Comparison of ENCODE assay signal across 14 mouse cellular contexts in genomic region chr7:105777316-105777715, GRCm38 (mm10). TPM values are rescaled to one million over a fixed set of nuclear protein-coding genes. Genes with fewer than 3 reads are reported as not detected.
DNase-seq lines count a peak whose midpoint lies in the region; ATAC-seq and TF ChIP-seq lines count a peak whose summit lies in the region.
"Had no signal": no experiment of that assay in that cellular context is flagged by ENCODE, and none has a peak within 500 bp of the region (broad histone marks: within the 10 kb centered on the region; RNA-seq: fewer than 3 reads in every experiment).

No protein-coding gene starts in this region.

- no peak overlapping the region for H3ac ChIP-seq in myocyte (ENCODE audit: control insufficient read depth, insufficient read length)

- TF ChIP-seq CTCF in heart, postnatal 0 days (IDR thresholded peaks at IDR 0.05; ENCODE audit: low read depth) = no peak

- H3K9ac ChIP-seq in forebrain, embryonic 13.5 days = peak overlapping the region; percentile 40; the same call in 1 of the 2 replicates
- no peak overlapping the region for H3K9ac ChIP-seq in forebrain, embryonic 11.5 days (ENCODE audit: low read length)
- H3K9ac ChIP-seq in kidney, embryonic 15.5 days = no peak overlapping the region
- H3K9ac ChIP-seq in heart, postnatal 0 days (replicated peaks; ENCODE audit: low read depth, low read length) = no peak overlapping the region
- H3K9ac ChIP-seq: liver, embryonic 14.5 days had no signal

- no peaks in the 10 kb centered on the region for H3K9me3 ChIP-seq in forebrain, embryonic 13.5 days (replicated peaks)
- H3K9me3 ChIP-seq in forebrain, embryonic 11.5 days (ENCODE audit: control insufficient read depth, low read length) = no peaks in the 10 kb centered on the region
- H3K9me3 ChIP-seq in kidney, embryonic 15.5 days (replicated peaks) = no peaks in the 10 kb centered on the region
- no peaks in the 10 kb centered on the region for H3K9me3 ChIP-seq in heart, postnatal 0 days (replicated peaks; ENCODE audit: control insufficient read depth, low read length)
- H3K9me3 ChIP-seq: G1E had no signal

- peaks cover 85% of the 10 kb centered on the region for H3K36me3 ChIP-seq in forebrain, embryonic 13.5 days (ENCODE audit: poor library complexity, severe bottlenecking)
- peaks cover 4% of the 10 kb centered on the region for H3K36me3 ChIP-seq in forebrain, embryonic 11.5 days (ENCODE audit: control insufficient read depth, insufficient read depth, low read length)
- H3K36me3 ChIP-seq in kidney, embryonic 15.5 days = peaks cover 36% of the 10 kb centered on the region
- 0 out of 2 replicates have a peak, but pooled peaks cover 2% of the 10 kb centered on the region for H3K36me3 ChIP-seq in heart, postnatal 0 days (replicated peaks; ENCODE audit: control insufficient read depth, insufficient read depth, low read length)
- no peaks in the 10 kb centered on the region for H3K36me3 ChIP-seq in myocyte (ENCODE audit: control insufficient read depth, insufficient read depth)
- H3K36me3 ChIP-seq: G1E had no signal

- H3K4me3 ChIP-seq in forebrain, embryonic 13.5 days = no peak overlapping the region
- no peak overlapping the region for H3K4me3 ChIP-seq in forebrain, embryonic 11.5 days (ENCODE audit: low read depth, low read length)
- H3K4me3 ChIP-seq in kidney, embryonic 15.5 days (replicated peaks) = no peak overlapping the region
- H3K4me3 ChIP-seq in heart, postnatal 0 days (ENCODE audit: low read depth, low read length) = no peak overlapping the region
- no peak overlapping the region for H3K4me3 ChIP-seq in myocyte

- H3K4me2 ChIP-seq in forebrain, embryonic 13.5 days = peak overlapping the region; percentile 22; the same call in 1 of the 2 replicates
- no peak overlapping the region for H3K4me2 ChIP-seq in forebrain, embryonic 11.5 days (ENCODE audit: low read depth, low read length, severe bottlenecking)
- H3K4me2 ChIP-seq in kidney, embryonic 15.5 days = peak overlapping the region; percentile 53
- H3K4me2 ChIP-seq in heart, postnatal 0 days (ENCODE audit: low read depth, low read length) = no peak overlapping the region
- peak overlapping the region; percentile 77 for H3K4me2 ChIP-seq in myocyte (ENCODE audit: low read depth)

- no peak for TF ChIP-seq EP300 in heart, postnatal 0 days (IDR thresholded peaks at IDR 0.05; ENCODE audit: low read depth)

- no peak overlapping the region for H3K27ac ChIP-seq in forebrain, embryonic 13.5 days
- H3K27ac ChIP-seq in forebrain, embryonic 11.5 days (ENCODE audit: low read depth, low read length) = no peak overlapping the region
- peak overlapping the region; percentile 94 for H3K27ac ChIP-seq in kidney, embryonic 15.5 days
- H3K27ac ChIP-seq in heart, postnatal 0 days (ENCODE audit: low read depth) = peak overlapping the region; percentile 76
- H3K27ac ChIP-seq: liver, embryonic 14.5 days had no signal

- no peak for DNase-seq in forebrain, embryonic 11.5 days (ENCODE audit: low spot score)
- DNase-seq in kidney, postnatal 4 days = no peak
- DNase-seq in heart, postnatal 0 days (ENCODE audit: low spot score) = no peak
- DNase-seq in adrenal gland, postnatal 36 days = no peak
- DNase-seq: layer of hippocampus, postnatal 36 days; midbrain, embryonic 14.5 days had no signal

- peaks cover 49% of the 10 kb centered on the region for H3K4me1 ChIP-seq in forebrain, embryonic 13.5 days
- 0 out of 2 replicates have a peak, but pooled peaks cover 2% of the 10 kb centered on the region for H3K4me1 ChIP-seq in forebrain, embryonic 11.5 days (replicated peaks; ENCODE audit: control insufficient read depth, insufficient read depth, low read length)
- H3K4me1 ChIP-seq in kidney, embryonic 15.5 days = peaks cover 60% of the 10 kb centered on the region
- no peaks in the 10 kb centered on the region for H3K4me1 ChIP-seq in heart, postnatal 0 days (ENCODE audit: control insufficient read depth, insufficient read depth)

- ATAC-seq in forebrain, embryonic 13.5 days = no peak
- no peak for ATAC-seq in forebrain, embryonic 11.5 days (replicated peaks; ENCODE audit: low FRiP score)
- no peak for ATAC-seq in kidney, embryonic 15.5 days (replicated peaks; ENCODE audit: low FRiP score)
- no peak for ATAC-seq in heart, postnatal 0 days (ENCODE audit: insufficient read depth, low read depth)
- no peak for ATAC-seq in CD4-positive, CD25-positive, alpha-beta regulatory T cell, adult 4 months
- ATAC-seq: activated CD4-positive, CD25-positive, alpha-beta regulatory T cell, adult 4 months; inflammation-experienced regulatory T-cells, adult 6 months had no signal

- no peaks in the 10 kb centered on the region for H3K79me2 ChIP-seq in myocyte (ENCODE audit: control insufficient read depth, insufficient read depth)

- TF ChIP-seq POLR2A in myocyte (IDR thresholded peaks at IDR 0.05; ENCODE audit: insufficient read length, low read depth) = no peak

- no peaks in the 10 kb centered on the region for H3K27me3 ChIP-seq in forebrain, embryonic 13.5 days
- H3K27me3 ChIP-seq in forebrain, embryonic 11.5 days (ENCODE audit: control insufficient read depth, insufficient read depth, low read length) = no peaks in the 10 kb centered on the region
- H3K27me3 ChIP-seq in kidney, embryonic 15.5 days = no peaks in the 10 kb centered on the region
- H3K27me3 ChIP-seq in heart, postnatal 0 days (ENCODE audit: control insufficient read depth, insufficient read depth, low read length) = no peaks in the 10 kb centered on the region
- H3K27me3 ChIP-seq in myocyte (ENCODE audit: control insufficient read depth, insufficient read depth, insufficient read length) = peaks cover 5% of the 10 kb centered on the region

- WGBS in forebrain, embryonic 13.5 days = 94% methylated on average over 1 of the region's 1 CpGs
- WGBS in forebrain, embryonic 11.5 days = 91% methylated on average over 1 of the region's 1 CpGs
- 87% methylated on average over 1 of the region's 1 CpGs for WGBS in kidney, embryonic 15.5 days
- WGBS in heart, postnatal 0 days = 75% methylated on average over 1 of the region's 1 CpGs

RNA-seq across cellular contexts. Expression of gene Dchs1, which starts 10.1 kb away (rescaled TPM):
- polyA plus RNA-seq in forebrain, embryonic 13.5 days (2015; fragmentation: Nextera tagmentation; extraction: Ambion mirVana) = 16.5 and 18.8 TPM in 2 replicates
- 21.3 and 21.4 TPM in 2 replicates for polyA plus RNA-seq in forebrain, embryonic 11.5 days (2014; fragmentation: Nextera tagmentation; extraction: Ambion mirVana)
- 10.2 and 12.1 TPM in 2 replicates for polyA plus RNA-seq in kidney, embryonic 15.5 days (2015; fragmentation: Nextera tagmentation; extraction: Ambion mirVana)
- 19.3 and 27.2 TPM in 2 replicates for total RNA-seq in heart, postnatal 0 days (2014; rRNA removed; ENCODE audit: low replicate concordance)
- 1.9 and 2.1 TPM in 2 replicates for polyA plus RNA-seq in heart, postnatal 0 days (2015; fragmentation: Nextera tagmentation; extraction: Ambion mirVana)
- polyA plus RNA-seq in myocyte (2012; fragmentation: generic; extraction: Trizol) = 0.49 TPM
- total RNA-seq in adrenal gland, postnatal 36 days (2021) = 1 to 10 TPM; 7.5 to 8.0 TPM
- polyA plus RNA-seq in CD4-positive, CD25-positive, alpha-beta regulatory T cell, adult 4 months (2017; shearing (Covaris generic)) = not detected
- polyA plus RNA-seq: activated CD4-positive, CD25-positive, alpha-beta regulatory T cell, adult 4 months; G1E had no signal

RNA-seq across cellular contexts. Expression of gene Tpp1, which starts 25.3 kb away (rescaled TPM):
- 29.5 and 36.8 TPM in 2 replicates for polyA plus RNA-seq in forebrain, embryonic 13.5 days (2015; fragmentation: Nextera tagmentation; extraction: Ambion mirVana)
- 53.9 and 62.7 TPM in 2 replicates for polyA plus RNA-seq in forebrain, embryonic 11.5 days (2014; fragmentation: Nextera tagmentation; extraction: Ambion mirVana)
- polyA plus RNA-seq in kidney, embryonic 15.5 days (2015; fragmentation: Nextera tagmentation; extraction: Ambion mirVana) = 92.7 and 94.9 TPM in 2 replicates
- 89.7 and 99.9 TPM in 2 replicates for total RNA-seq in heart, postnatal 0 days (2014; rRNA removed; ENCODE audit: low replicate concordance)
- polyA plus RNA-seq in heart, postnatal 0 days (2015; fragmentation: Nextera tagmentation; extraction: Ambion mirVana) = 54.8 and 61.2 TPM in 2 replicates
- 40.4 TPM for polyA plus RNA-seq in myocyte (2012; fragmentation: generic; extraction: Trizol)
- 100 to 1,000 TPM in 1 of 2 experiments, 10 to 100 TPM in 1; 99.2 to 113 TPM for total RNA-seq in adrenal gland, postnatal 36 days (2021)
- 100 to 1,000 TPM; 131 to 172 TPM for polyA plus RNA-seq in CD4-positive, CD25-positive, alpha-beta regulatory T cell, adult 4 months (2017; shearing (Covaris generic))

RNA-seq across cellular contexts. Expression of gene Taf10, which starts 33.2 kb away (rescaled TPM):
- polyA plus RNA-seq in forebrain, embryonic 13.5 days (2015; fragmentation: Nextera tagmentation; extraction: Ambion mirVana) = 137 and 141 TPM in 2 replicates
- 196 and 204 TPM in 2 replicates for polyA plus RNA-seq in forebrain, embryonic 11.5 days (2014; fragmentation: Nextera tagmentation; extraction: Ambion mirVana)
- polyA plus RNA-seq in kidney, embryonic 15.5 days (2015; fragmentation: Nextera tagmentation; extraction: Ambion mirVana) = 127 and 136 TPM in 2 replicates
- 108 and 159 TPM in 2 replicates for total RNA-seq in heart, postnatal 0 days (2014; rRNA removed; ENCODE audit: low replicate concordance)
- polyA plus RNA-seq in heart, postnatal 0 days (2015; fragmentation: Nextera tagmentation; extraction: Ambion mirVana) = 80.1 and 88.4 TPM in 2 replicates
- polyA plus RNA-seq in myocyte (2012; fragmentation: generic; extraction: Trizol) = 249 TPM
- total RNA-seq in adrenal gland, postnatal 36 days (2021) = 100 to 1,000 TPM; 209 to 217 TPM
- 10 to 100 TPM in 1 of 2 experiments, 1 to 10 TPM in 1; 8.0 to 18.7 TPM for polyA plus RNA-seq in CD4-positive, CD25-positive, alpha-beta regulatory T cell, adult 4 months (2017; shearing (Covaris generic))

RNA-seq across cellular contexts. Expression of gene Mrpl17, which starts 33.6 kb away (rescaled TPM):
- polyA plus RNA-seq in forebrain, embryonic 13.5 days (2015; fragmentation: Nextera tagmentation; extraction: Ambion mirVana) = 244 and 255 TPM in 2 replicates
- polyA plus RNA-seq in forebrain, embryonic 11.5 days (2014; fragmentation: Nextera tagmentation; extraction: Ambion mirVana) = 274 and 275 TPM in 2 replicates
- 397 and 398 TPM in 2 replicates for polyA plus RNA-seq in kidney, embryonic 15.5 days (2015; fragmentation: Nextera tagmentation; extraction: Ambion mirVana)
- 18.6 and 46.1 TPM in 2 replicates for total RNA-seq in heart, postnatal 0 days (2014; rRNA removed; ENCODE audit: low replicate concordance)
- 207 and 217 TPM in 2 replicates for polyA plus RNA-seq in heart, postnatal 0 days (2015; fragmentation: Nextera tagmentation; extraction: Ambion mirVana)
- polyA plus RNA-seq in myocyte (2012; fragmentation: generic; extraction: Trizol) = 346 TPM
- total RNA-seq in adrenal gland, postnatal 36 days (2021) = 100 to 1,000 TPM; 202 to 215 TPM
- polyA plus RNA-seq in CD4-positive, CD25-positive, alpha-beta regulatory T cell, adult 4 months (2017; shearing (Covaris generic)) = 100 to 1,000 TPM; 162 to 170 TPM

RNA-seq across cellular contexts. Expression of gene Rrp8, which starts 40.1 kb away (rescaled TPM):
- polyA plus RNA-seq in forebrain, embryonic 13.5 days (2015; fragmentation: Nextera tagmentation; extraction: Ambion mirVana) = 31.2 and 35.4 TPM in 2 replicates
- polyA plus RNA-seq in forebrain, embryonic 11.5 days (2014; fragmentation: Nextera tagmentation; extraction: Ambion mirVana) = 40.6 and 41.4 TPM in 2 replicates
- polyA plus RNA-seq in kidney, embryonic 15.5 days (2015; fragmentation: Nextera tagmentation; extraction: Ambion mirVana) = 44.8 and 49.6 TPM in 2 replicates
- total RNA-seq in heart, postnatal 0 days (2014; rRNA removed; ENCODE audit: low replicate concordance) = 17.9 and 21.8 TPM in 2 replicates
- polyA plus RNA-seq in heart, postnatal 0 days (2015; fragmentation: Nextera tagmentation; extraction: Ambion mirVana) = 15.5 and 17.1 TPM in 2 replicates
- 15.5 TPM for polyA plus RNA-seq in myocyte (2012; fragmentation: generic; extraction: Trizol)
- 10 to 100 TPM; 17.9 to 22.5 TPM for total RNA-seq in adrenal gland, postnatal 36 days (2021)
- polyA plus RNA-seq in CD4-positive, CD25-positive, alpha-beta regulatory T cell, adult 4 months (2017; shearing (Covaris generic)) = 10 to 100 TPM; 19.1 to 24.8 TPM

Comparison
In these comparisons a context has a peak if more than half of its experiments do, and no peak if none do; other contexts are left out.
1. H3K4me2 ChIP-seq: peak in forebrain, embryonic 13.5 days (single experiment), kidney, embryonic 15.5 days (single experiment) and myocyte (single experiment); none in forebrain, embryonic 11.5 days (single experiment) and heart, postnatal 0 days (single experiment).
2. H3K27ac ChIP-seq: peak in kidney, embryonic 15.5 days (single experiment) and heart, postnatal 0 days (single experiment); none in forebrain, embryonic 13.5 days (single experiment) and forebrain, embryonic 11.5 days (single experiment).